Mouse (Mus musculus) 3134 (cell line): ENCODE measurements around the gene Lpar5.

ENCODE experiments used
- DNase-seq: peaks from one replicate; pipeline ENCODE4 v3.0.0-alpha.2; 2011; ENCODE audit warnings: low spot score; ENCODE audit not compliant: insufficient read length; ENCODE audit errors: extremely low read depth

Lpar5 gene

DNA sequence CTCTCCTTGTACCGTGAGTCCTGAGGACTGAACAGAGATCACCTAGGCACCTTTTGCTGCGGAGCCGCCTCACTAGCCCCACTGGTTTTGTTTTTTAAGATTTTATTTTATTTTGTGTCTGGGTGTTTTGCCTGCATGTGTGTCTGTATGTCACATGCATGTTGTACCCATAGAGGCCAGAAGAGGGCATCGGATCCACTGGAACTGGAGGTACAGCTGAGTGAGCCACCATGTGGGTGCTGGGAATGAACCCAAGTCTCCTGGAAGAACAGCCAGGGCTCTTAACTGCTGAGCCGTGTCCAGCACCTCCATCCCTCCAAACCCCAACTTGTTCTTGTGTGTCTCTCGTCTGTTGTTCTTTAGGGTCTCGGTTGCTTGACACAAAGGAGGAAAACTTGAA is 43.2 kb downstream of the Lpar5 start:
- peak; percentile 44 for DNase-seq

DNA sequence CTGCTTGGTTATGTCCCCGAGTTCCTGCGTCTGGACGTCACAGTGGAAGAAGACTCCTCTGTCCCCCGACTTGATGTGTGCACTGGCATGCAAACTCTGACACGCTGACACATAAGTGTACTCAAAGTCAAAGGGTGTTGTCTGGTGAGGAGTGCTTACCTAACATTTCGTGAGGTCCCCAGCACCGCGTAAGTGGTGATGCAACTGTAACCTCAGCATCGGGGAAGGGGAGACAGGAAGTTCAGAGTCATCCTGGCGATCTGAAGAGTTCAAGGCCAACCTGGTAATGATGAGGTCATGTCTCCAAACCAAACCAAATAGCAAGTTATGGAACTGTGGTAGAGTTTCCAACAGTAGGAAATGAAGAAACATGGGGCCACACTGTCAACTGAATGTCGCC is 44.8 kb downstream of the Lpar5 start:
- no peak for DNase-seq

DNA sequence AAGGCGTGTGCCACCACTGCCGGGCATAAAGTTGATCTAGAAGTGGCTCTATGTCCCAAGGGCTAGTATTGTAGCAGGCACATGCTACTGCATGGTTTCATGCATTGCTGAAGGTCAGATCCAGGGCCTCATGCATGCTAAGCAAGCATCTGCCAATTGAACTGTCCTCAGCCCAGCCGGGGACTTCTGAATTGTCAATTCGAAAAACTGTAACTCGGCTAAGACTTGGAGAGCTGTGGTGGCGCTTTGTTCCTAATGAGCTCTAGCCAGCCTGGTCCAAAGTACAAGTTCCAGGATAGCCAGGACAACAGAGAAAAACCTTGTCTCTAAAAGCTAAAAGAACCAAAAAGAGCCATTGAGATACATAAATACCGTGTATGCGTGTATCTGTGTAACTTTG is 51.7 kb downstream of the Lpar5 start:
- DNase-seq, result no peak

DNA sequence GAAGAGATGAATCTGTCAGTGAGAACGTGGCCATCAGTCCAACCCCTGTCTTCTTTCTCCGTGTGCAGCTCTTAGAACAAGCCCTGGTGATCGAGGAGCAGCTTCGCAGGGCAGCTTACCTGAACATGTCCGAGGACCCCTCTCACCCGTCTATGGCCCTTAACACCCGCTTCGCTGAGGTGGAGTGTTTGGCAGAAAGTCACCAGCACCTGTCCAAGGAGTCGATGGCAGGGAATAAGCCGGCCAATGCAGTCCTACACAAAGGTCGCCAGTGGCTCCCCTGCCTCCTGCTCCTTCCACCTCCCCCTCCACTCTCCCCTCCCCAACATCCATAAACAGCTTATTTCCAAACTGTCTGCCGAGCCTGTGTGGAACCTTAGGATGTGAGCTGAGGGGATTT is 61.0 kb downstream of the Lpar5 start:
- no peak for DNase-seq

DNA sequence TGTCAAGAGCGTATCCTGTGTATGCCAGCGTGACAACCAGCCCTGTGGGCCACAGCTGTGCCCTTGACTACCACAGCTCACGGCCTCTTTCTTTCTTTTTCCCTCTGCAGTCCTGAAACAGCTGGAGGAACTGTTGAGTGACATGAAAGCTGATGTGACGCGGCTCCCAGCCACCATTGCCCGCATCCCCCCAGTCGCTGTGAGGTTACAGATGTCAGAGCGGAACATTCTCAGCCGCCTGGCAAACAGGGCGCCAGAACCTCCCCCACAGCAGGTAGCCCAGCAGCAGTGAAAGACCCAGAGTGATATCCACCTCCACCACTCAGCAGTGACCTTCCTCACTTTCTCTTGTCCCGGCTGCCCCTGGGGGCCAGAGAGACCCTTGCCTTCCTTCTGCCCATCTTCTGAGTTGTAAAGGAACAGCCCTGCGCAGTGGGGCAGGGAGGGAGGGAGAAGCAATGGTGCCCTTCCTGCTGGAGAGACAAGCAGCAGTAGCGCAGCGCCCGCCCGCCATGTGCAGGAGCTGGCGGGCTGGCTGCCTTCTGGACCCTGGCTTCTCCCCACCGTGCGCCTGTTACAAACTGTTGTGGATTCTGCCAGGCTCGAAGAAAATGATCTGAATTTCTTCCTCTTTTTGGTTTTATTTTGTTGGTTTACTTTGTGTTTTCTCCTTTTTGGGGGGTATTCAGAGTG is 62.1 kb downstream of the Lpar5 start:
- no peak for DNase-seq

DNA sequence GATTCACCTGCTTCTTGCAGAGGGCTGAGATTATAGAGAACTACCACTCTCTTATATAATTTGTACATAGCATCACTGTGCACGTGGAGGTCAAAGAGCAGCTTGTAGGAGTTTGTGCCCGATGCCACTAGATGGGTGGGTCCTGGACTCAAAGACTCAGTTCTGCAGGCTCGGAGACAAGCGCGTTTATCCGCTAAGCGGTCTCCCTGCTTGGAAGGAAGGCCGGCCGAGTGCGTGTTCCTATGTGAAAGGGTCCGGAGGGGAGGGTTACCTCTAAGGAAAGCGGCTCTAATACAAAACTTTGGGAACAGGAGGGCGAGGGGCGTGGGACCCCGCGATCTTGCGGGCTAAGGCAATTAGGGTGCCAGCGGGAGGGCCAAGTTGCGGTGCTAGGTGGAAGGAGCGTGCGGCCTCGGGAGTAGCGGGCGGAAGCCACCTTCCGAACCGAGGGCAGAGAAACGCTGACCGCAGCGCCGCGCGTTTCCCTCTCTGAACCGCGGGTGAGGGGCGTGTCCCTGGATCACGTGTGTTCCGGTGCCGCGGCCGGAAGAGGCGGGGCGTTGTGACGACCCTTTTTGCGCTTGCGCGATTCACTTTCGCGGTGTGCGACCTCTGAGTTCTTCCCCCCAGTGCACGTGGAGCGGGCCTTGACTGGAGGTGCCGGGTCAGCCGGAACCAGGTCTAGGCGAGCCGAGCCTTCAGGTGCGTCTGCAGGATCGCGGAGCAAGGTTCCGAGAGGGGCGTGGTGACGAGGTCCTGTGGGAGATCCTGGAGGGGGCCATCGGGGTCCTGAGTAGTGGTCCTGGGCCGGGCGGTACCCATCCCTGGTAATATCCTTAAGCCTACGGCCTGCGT is 63.8 kb downstream of the Lpar5 start, which contains the start of gene Nop2:
Nop2 (plus strand) TSS at position 608 of the 855 bp plus-strand sequence.
- DNase-seq, result peak; percentile 94
